Mouse (Mus musculus): ENCODE results near the gene Spry1.

GRCm38 (mm10) chr3:37645061-37645460 is 5.3 kb downstream of the Spry1 start:
- TF ChIP-seq CTCF (conservative IDR thresholded peaks at IDR 0.05; ENCODE audit: insufficient read depth, insufficient read length, low read depth, low read length) (no peak), POLR2A (IDR thresholded peaks at IDR 0.05; ENCODE audit: low read depth, low read length) (no peak)
